Mouse (Mus musculus): ENCODE measurements at regions not wholly inside any gene's neighbourhood (a gene's known extent, or its start where the extent isn't known, plus 50 kb on each side); places are given as distances from the start of the nearest gene placed in this dataset.
A peak's percentile ranks its signal among the peaks of the same experiment; 100 is the strongest.

GRCm38 (mm10) chr13:107419363-107420155 is 397.6 kb upstream of the Kif2a start:
- peak; percentile 42; the same call in 1 of the 2 replicates for TF ChIP-seq ZNF384 (IDR thresholded peaks at IDR 0.05; ENCODE audit: low read depth, low read length)
- TF ChIP-seq MAFK (IDR thresholded peaks at IDR 0.05; ENCODE audit: insufficient read depth, low read depth, low read length) = no peak
- no peak for TF ChIP-seq HCFC1 (IDR thresholded peaks at IDR 0.05; ENCODE audit: borderline replicate concordance, insufficient read depth, low read length)
- TF ChIP-seq CHD2 (IDR thresholded peaks at IDR 0.05; ENCODE audit: low read depth, low read length) = no peak
